Comparison of ENCODE assay signal across 10 mouse cellular contexts in the genomic region with DNA sequence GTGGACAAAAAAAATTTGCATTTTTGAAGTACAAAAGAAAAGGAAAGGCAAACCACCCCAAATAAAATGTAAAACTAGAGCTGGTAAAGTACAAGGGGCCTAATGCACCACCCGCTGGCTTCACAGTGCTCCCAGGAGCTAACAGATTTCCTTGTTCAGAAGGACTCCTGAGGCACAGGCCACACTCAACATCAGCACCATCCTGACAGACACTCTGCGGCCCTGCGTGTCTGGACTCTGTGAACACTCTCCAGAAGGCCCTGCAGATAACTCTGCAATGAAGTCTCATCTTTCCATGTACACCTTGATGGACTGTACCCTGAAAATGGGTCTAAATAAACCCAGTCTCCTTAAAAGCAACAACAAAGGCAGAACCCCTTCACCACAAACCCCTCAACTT. TPM values are rescaled to one million over a fixed set of nuclear protein-coding genes. Genes with fewer than 3 reads are reported as not detected.
DNase-seq lines count a peak whose midpoint lies in the region; ATAC-seq and TF ChIP-seq lines count a peak whose summit lies in the region.
"Had no signal": no experiment of that assay in that cellular context is flagged by ENCODE, and none has a peak within 500 bp of the region (broad histone marks: within the 10 kb centered on the region; RNA-seq: fewer than 3 reads in every experiment).

No protein-coding gene starts in this region.

- no peak for TF ChIP-seq CTCF in gastrocnemius, adult 2 months (IDR thresholded peaks at IDR 0.05)
- no peak for TF ChIP-seq CTCF in liver, adult 2 months (IDR thresholded peaks at IDR 0.05; ENCODE audit: low read depth, low read length)

- peaks cover 2% of the 10 kb centered on the region for H3K36me3 ChIP-seq in liver, adult 2 months (ENCODE audit: control insufficient read depth, insufficient read depth, low read length)
- 0 out of 2 replicates have a peak, but pooled peaks cover 7% of the 10 kb centered on the region for H3K36me3 ChIP-seq in liver, embryonic 12.5 days
- H3K36me3 ChIP-seq in hindbrain, embryonic 15.5 days = no peaks in the 10 kb centered on the region
- H3K36me3 ChIP-seq in neural tube, embryonic 12.5 days = 0 out of 2 replicates have a peak, but pooled peaks cover 11% of the 10 kb centered on the region

- peak overlapping the region; percentile 82 for H3K27ac ChIP-seq in gastrocnemius, adult 2 months
- peak overlapping the region; percentile 68 for H3K27ac ChIP-seq in liver, adult 2 months (replicated peaks; ENCODE audit: insufficient read depth, low read depth, low read length)
- no peak overlapping the region; the same call in 1 of the 2 replicates for H3K27ac ChIP-seq in liver, embryonic 12.5 days
- peak overlapping the region; percentile 67 for H3K27ac ChIP-seq in hindbrain, embryonic 15.5 days (replicated peaks)
- H3K27ac ChIP-seq in neural tube, embryonic 12.5 days = no peak overlapping the region

- no peak overlapping the region for H3K9ac ChIP-seq in liver, adult 2 months (ENCODE audit: low read depth, low read length)
- H3K9ac ChIP-seq in liver, embryonic 12.5 days = no peak overlapping the region
- H3K9ac ChIP-seq in hindbrain, embryonic 15.5 days = no peak overlapping the region
- no peak overlapping the region for H3K9ac ChIP-seq in neural tube, embryonic 12.5 days
- H3K9ac ChIP-seq: liver, postnatal 0 days had no signal

- no peak for ATAC-seq in liver, embryonic 12.5 days
- ATAC-seq in hindbrain, embryonic 15.5 days (ENCODE audit: low FRiP score, low read depth) = no peak
- peak; percentile 51; the same call in 1 of the 2 replicates for ATAC-seq in neural tube, embryonic 12.5 days (ENCODE audit: low FRiP score, low read depth)
- ATAC-seq: liver, postnatal 0 days had no signal

- H3K79me2 ChIP-seq in liver, adult 2 months (ENCODE audit: control insufficient read depth, insufficient read depth, low read length) = peaks cover 60% of the 10 kb centered on the region

- peaks cover 62% of the 10 kb centered on the region for H3K4me1 ChIP-seq in liver, adult 2 months (ENCODE audit: control insufficient read depth, insufficient read depth, low read length)
- peaks cover 14% of the 10 kb centered on the region; the same call in 1 of the 2 replicates for H3K4me1 ChIP-seq in liver, embryonic 12.5 days
- H3K4me1 ChIP-seq in hindbrain, embryonic 15.5 days (replicated peaks) = peaks cover 46% of the 10 kb centered on the region
- H3K4me1 ChIP-seq in neural tube, embryonic 12.5 days = peaks cover 34% of the 10 kb centered on the region

- intact Hi-C loops in gastrocnemius, adult 2 months (cut with DNase I) = no loop called here
- intact Hi-C loops in gastrocnemius, postnatal 36 days (cut with DNase I) = no loop called here

- no peaks in the 10 kb centered on the region for H3K9me3 ChIP-seq in liver, embryonic 12.5 days (replicated peaks)
- H3K9me3 ChIP-seq in hindbrain, embryonic 15.5 days = no peaks in the 10 kb centered on the region
- no peaks in the 10 kb centered on the region for H3K9me3 ChIP-seq in neural tube, embryonic 12.5 days

- no peak for DNase-seq in gastrocnemius, adult 2 months
- DNase-seq in gastrocnemius, postnatal 36 days = no peak
- no peak for DNase-seq in liver, adult 2 months (ENCODE audit: extremely low read depth, low read depth, low spot score)
- no peak for DNase-seq in adipocyte (ENCODE audit: low spot score)
- no peak for DNase-seq in thymus, postnatal 14 days
- DNase-seq: cerebellum, adult 11 months; liver, postnatal 0 days had no signal

- WGBS in liver, adult 2 months = 72% methylated on average over 3 of the region's 3 CpGs
- 69% methylated on average over 3 of the region's 3 CpGs for WGBS in liver, embryonic 12.5 days (ENCODE audit: insufficient replicate concordance)
- 66% methylated on average over 3 of the region's 3 CpGs for WGBS in hindbrain, embryonic 15.5 days
- WGBS in neural tube, embryonic 12.5 days = 58% methylated on average over 3 of the region's 3 CpGs

- H3K4me3 ChIP-seq in gastrocnemius, adult 2 months = peak overlapping the region; percentile 13
- no peak overlapping the region for H3K4me3 ChIP-seq in liver, adult 2 months (ENCODE audit: insufficient read depth, low read depth, low read length)
- H3K4me3 ChIP-seq in liver, embryonic 12.5 days = no peak overlapping the region
- H3K4me3 ChIP-seq in hindbrain, embryonic 15.5 days = no peak overlapping the region
- no peak overlapping the region for H3K4me3 ChIP-seq in neural tube, embryonic 12.5 days

- H3K27me3 ChIP-seq in liver, adult 2 months (ENCODE audit: control insufficient read depth, insufficient read depth, low read length) = no peaks in the 10 kb centered on the region
- no peaks in the 10 kb centered on the region for H3K27me3 ChIP-seq in liver, embryonic 12.5 days (replicated peaks)
- H3K27me3 ChIP-seq in hindbrain, embryonic 15.5 days = no peaks in the 10 kb centered on the region
- no peaks in the 10 kb centered on the region for H3K27me3 ChIP-seq in neural tube, embryonic 12.5 days (replicated peaks)

- TF ChIP-seq POLR2A in liver, adult 2 months (IDR thresholded peaks at IDR 0.05; ENCODE audit: extremely low read depth, insufficient read depth, low read length) = no peak

- H3K4me2 ChIP-seq in liver, embryonic 12.5 days = no peak overlapping the region
- no peak overlapping the region for H3K4me2 ChIP-seq in hindbrain, embryonic 15.5 days
- H3K4me2 ChIP-seq in neural tube, embryonic 12.5 days (replicated peaks) = no peak overlapping the region

RNA-seq across cellular contexts. Expression of a gene that starts 22.5 kb away (rescaled TPM):
- total RNA-seq in gastrocnemius, adult 2 months (2021) = 100 to 1,000 TPM; 214 to 243 TPM
- 100 to 1,000 TPM; 229 to 231 TPM for total RNA-seq in gastrocnemius, postnatal 36 days (2021)
- 95.1 and 104 TPM in 2 replicates for total RNA-seq in liver, adult 2 months (2014; rRNA removed)
- 37.4 and 49.7 TPM in 2 replicates for polyA plus RNA-seq in liver, adult 2 months (2012; rRNA removed)
- polyA plus RNA-seq in liver, embryonic 12.5 days (2016; fragmentation: Nextera tagmentation; extraction: Ambion mirVana) = 37.2 and 37.3 TPM in 2 replicates
- polyA plus RNA-seq in hindbrain, embryonic 15.5 days (2015; fragmentation: Nextera tagmentation; extraction: Ambion mirVana) = 62.3 and 69.9 TPM in 2 replicates
- 78.1 and 85.4 TPM in 2 replicates for polyA plus RNA-seq in neural tube, embryonic 12.5 days (2016; fragmentation: Nextera tagmentation; extraction: Ambion mirVana)

Comparison
In these comparisons a context has a peak if more than half of its experiments do, and no peak if none do; other contexts are left out.
1. H3K27ac ChIP-seq: peak in gastrocnemius, adult 2 months (single experiment), liver, adult 2 months (single experiment) and hindbrain, embryonic 15.5 days (single experiment); none in liver, embryonic 12.5 days (single experiment) and neural tube, embryonic 12.5 days (single experiment).